In the genomic region with DNA sequence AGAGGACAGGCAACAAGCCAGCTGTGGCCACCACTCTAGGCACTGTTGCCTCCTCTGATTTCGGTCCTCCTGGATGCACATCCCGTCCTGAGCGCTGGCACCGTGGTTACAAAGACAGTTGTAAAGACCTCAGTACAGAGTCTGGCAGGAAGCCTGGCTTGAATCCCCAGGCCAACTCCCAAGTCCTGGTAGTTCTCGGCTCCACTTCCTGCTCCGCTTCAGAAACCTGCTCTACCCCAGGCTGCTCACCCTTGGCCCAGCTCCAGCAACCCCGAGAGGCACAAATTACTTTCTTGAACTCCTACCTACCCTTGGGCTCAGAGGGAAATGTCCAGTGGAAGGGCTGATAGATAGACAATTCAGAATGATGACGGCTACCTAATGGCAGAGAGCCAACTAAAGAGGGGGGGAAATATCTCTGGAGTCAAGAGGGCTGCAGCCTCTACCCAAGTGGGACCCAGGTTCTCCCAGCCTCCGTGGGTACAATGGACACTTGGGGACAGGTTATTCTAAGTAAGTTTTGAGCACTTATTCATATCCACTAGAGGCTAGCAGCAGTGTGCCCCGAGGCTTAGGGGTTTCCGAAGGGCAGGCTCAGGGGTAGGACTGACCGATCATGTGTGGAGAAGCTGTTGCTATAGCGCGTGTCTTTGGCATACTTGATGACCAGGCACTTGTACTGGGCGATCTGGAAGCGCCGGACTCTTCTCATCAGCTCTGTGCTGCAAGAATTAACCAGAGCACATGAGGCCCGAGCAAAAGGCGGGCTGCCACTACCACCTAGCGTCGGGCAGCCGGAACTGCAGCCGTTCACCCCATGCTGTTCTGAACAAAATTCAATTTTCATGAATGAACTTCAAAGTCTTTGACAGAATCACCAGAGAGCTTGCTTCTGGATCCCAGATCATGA, we compare ENCODE assay signal across 1 mouse cellular context.
A peak's percentile ranks its signal among the peaks of the same experiment; 100 is the strongest.
TF ChIP-seq lines count a peak whose summit lies in the region.

No protein-coding gene starts in this region.

TF ChIP-seq in MEL, 35 proteins besides CTCF, POLR2A, EP300 and RAD21:
- TF ChIP-seq ZC3H11A (IDR thresholded peaks at IDR 0.05; ENCODE audit: low read depth, low read length) = peak; percentile 78
- no peak for TF ChIP-seq POLR2AphosphoS5 (IDR thresholded peaks at IDR 0.05; ENCODE audit: borderline replicate concordance, low read depth, low read length)
- no peak for TF ChIP-seq NELFE (IDR thresholded peaks at IDR 0.05; ENCODE audit: low read depth, low read length)
- peak; percentile 90; the same call in 1 of the 2 replicates for TF ChIP-seq SIN3A (IDR thresholded peaks at IDR 0.05; ENCODE audit: low read length)
- peak; percentile 71; the same call in 1 of the 2 replicates for TF ChIP-seq E2F4 (IDR thresholded peaks at IDR 0.05; ENCODE audit: borderline replicate concordance, low read depth, low read length)
- peak; percentile 53; the same call in 1 of the 2 replicates for TF ChIP-seq ZMIZ1 (IDR thresholded peaks at IDR 0.05; ENCODE audit: low read depth, low read length)
- peak; percentile 73 for TF ChIP-seq SMC3 (IDR thresholded peaks at IDR 0.05; ENCODE audit: low read depth, low read length)
- peak; percentile 88 for TF ChIP-seq MYC (IDR thresholded peaks at IDR 0.05; ENCODE audit: low read depth, low read length)
- 0 out of 2 replicates have a peak, but pooled peaks have one; percentile 8 for TF ChIP-seq TBP (IDR thresholded peaks at IDR 0.05; ENCODE audit: low read depth, low read length)
- TF ChIP-seq MXI1 (IDR thresholded peaks at IDR 0.05; ENCODE audit: low read depth, low read length) = peak; percentile 77
- peak; percentile 39; the same call in 1 of the 2 replicates for TF ChIP-seq HCFC1 (IDR thresholded peaks at IDR 0.05; ENCODE audit: low read depth, low read length)
- peak; percentile 34; the same call in 1 of the 2 replicates for TF ChIP-seq ELF1 (IDR thresholded peaks at IDR 0.05; ENCODE audit: low read depth, low read length)
- TF ChIP-seq BHLHE40 (IDR thresholded peaks at IDR 0.05; ENCODE audit: borderline replicate concordance, low read depth, low read length) = no peak
- peak; percentile 86 for TF ChIP-seq MAX (IDR thresholded peaks at IDR 0.05; ENCODE audit: low read length)
- TF ChIP-seq POLR2AphosphoS2 (IDR thresholded peaks at IDR 0.05; ENCODE audit: low read length) = peak; percentile 22; the same call in 1 of the 2 replicates
- TF ChIP-seq CHD1 (IDR thresholded peaks at IDR 0.05; ENCODE audit: low read depth, low read length) = peak; percentile 74; the same call in 1 of the 2 replicates
